In genomic region chr12:33405398-33406026, GRCm38 (mm10) we compare ENCODE assay signal across 17 mouse cellular contexts. TPM values are rescaled to one million over a fixed set of nuclear protein-coding genes. Genes with fewer than 3 reads are reported as not detected.
DNase-seq lines count a peak whose midpoint lies in the region; ATAC-seq and TF ChIP-seq lines count a peak whose summit lies in the region.
"Had no signal": no experiment of that assay in that cellular context is flagged by ENCODE, and none has a peak within 500 bp of the region (broad histone marks: within the 10 kb centered on the region; RNA-seq: fewer than 3 reads in every experiment).

No protein-coding gene starts in this region.

- no peak for TF ChIP-seq CTCF in lung, adult 2 months (IDR thresholded peaks at IDR 0.05; ENCODE audit: insufficient read depth, low read length)

- intact Hi-C loops in heart, postnatal 36 days (cut with DNase I) = no loop called here

- H3K27me3 ChIP-seq in lung, embryonic 16.5 days (ENCODE audit: control insufficient read depth, insufficient read depth, low read depth, low read length) = no peaks in the 10 kb centered on the region
- no peaks in the 10 kb centered on the region for H3K27me3 ChIP-seq in hindbrain, embryonic 12.5 days
- H3K27me3 ChIP-seq: liver, embryonic 13.5 days had no signal

- no peak overlapping the region for H3K4me3 ChIP-seq in lung, embryonic 16.5 days (ENCODE audit: low read length)
- no peak overlapping the region for H3K4me3 ChIP-seq in lung, adult 2 months (replicated peaks; ENCODE audit: extremely low read depth, low read depth, low read length)
- H3K4me3 ChIP-seq in hindbrain, embryonic 12.5 days = no peak overlapping the region
- H3K4me3 ChIP-seq: liver, embryonic 13.5 days; myocyte had no signal

- no peak overlapping the region for H3K4me2 ChIP-seq in lung, embryonic 16.5 days (ENCODE audit: low read depth, low read length)
- H3K4me2 ChIP-seq in hindbrain, embryonic 12.5 days (replicated peaks) = no peak overlapping the region
- H3K4me2 ChIP-seq: liver, embryonic 13.5 days had no signal

- peak overlapping the region; percentile 71 for H3K27ac ChIP-seq in lung, embryonic 16.5 days (ENCODE audit: low read length)
- peak overlapping the region; percentile 72 for H3K27ac ChIP-seq in hindbrain, embryonic 12.5 days
- H3K27ac ChIP-seq: liver, embryonic 13.5 days had no signal

- H3K9me3 ChIP-seq in lung, embryonic 16.5 days (ENCODE audit: control insufficient read depth, low read length) = no peaks in the 10 kb centered on the region
- H3K9me3 ChIP-seq in hindbrain, embryonic 12.5 days (replicated peaks) = no peaks in the 10 kb centered on the region
- H3K9me3 ChIP-seq: liver, embryonic 13.5 days had no signal

- no peak for DNase-seq in lung, adult 2 months
- DNase-seq in retina, postnatal 1 day = peak; percentile 67
- DNase-seq in left cerebral cortex, adult 18-20 months (ENCODE audit: low spot score in 2 of 2) = no peak
- DNase-seq in heart, postnatal 36 days = no peak
- DNase-seq: cerebellum, adult 11 months; embryo, embryonic 11 days; gastrocnemius, postnatal 14 days; kidney, adult 8-10 months; liver, embryonic 13.5 days; right cerebral cortex, postnatal 14 days had no signal

- no peak for TF ChIP-seq POLR2A in lung, adult 2 months (IDR thresholded peaks at IDR 0.05; ENCODE audit: borderline replicate concordance, extremely low read depth, low read depth, low read length)

- H3K9ac ChIP-seq in lung, embryonic 16.5 days (ENCODE audit: low read length) = no peak overlapping the region
- H3K9ac ChIP-seq in hindbrain, embryonic 12.5 days = no peak overlapping the region
- H3K9ac ChIP-seq: liver, embryonic 13.5 days had no signal

- H3K36me3 ChIP-seq in lung, embryonic 16.5 days (ENCODE audit: control insufficient read depth, insufficient read depth, low read length) = no peaks in the 10 kb centered on the region
- no peaks in the 10 kb centered on the region for H3K36me3 ChIP-seq in hindbrain, embryonic 12.5 days
- H3K36me3 ChIP-seq: liver, embryonic 13.5 days had no signal

- 16% methylated on average over 6 of the region's 6 CpGs for WGBS in lung, embryonic 16.5 days
- WGBS in lung, adult 2 months = 26% methylated on average over 6 of the region's 6 CpGs
- WGBS in hindbrain, embryonic 12.5 days = 47% methylated on average over 6 of the region's 6 CpGs

- peaks cover 7% of the 10 kb centered on the region; the same call in 1 of the 2 replicates for H3K4me1 ChIP-seq in lung, embryonic 16.5 days (replicated peaks; ENCODE audit: control insufficient read depth, insufficient read depth, low read length)
- H3K4me1 ChIP-seq in lung, adult 2 months (ENCODE audit: control insufficient read depth, insufficient read depth, low read length) = peaks cover 2% of the 10 kb centered on the region; the same call in 1 of the 2 replicates
- peaks cover 7% of the 10 kb centered on the region for H3K4me1 ChIP-seq in hindbrain, embryonic 12.5 days

- ATAC-seq in lung, embryonic 16.5 days (ENCODE audit: low read depth) = peak; percentile 94
- peak; percentile 80 for ATAC-seq in hindbrain, embryonic 12.5 days (ENCODE audit: low FRiP score)
- peak; percentile 58 for ATAC-seq in megakaryocyte progenitor cell, adult 5-6 weeks (replicated peaks; ENCODE audit: poor library complexity)
- ATAC-seq: activated CD4-positive, CD25-positive, alpha-beta regulatory T cell, adult 4 months had no signal

RNA-seq across cellular contexts. Expression of gene Efcab10, which starts 10.9 kb away (rescaled TPM):
- polyA plus RNA-seq in lung, embryonic 16.5 days (2015; fragmentation: Nextera tagmentation; extraction: Ambion mirVana) = 4.0 and 6.0 TPM in 2 replicates
- polyA plus RNA-seq in lung, adult 2 months (2012; rRNA removed) = 1.6 TPM in 2 replicates
- 3.0 and 3.5 TPM in 2 replicates for polyA plus RNA-seq in hindbrain, embryonic 12.5 days (2016; fragmentation: Nextera tagmentation; extraction: Ambion mirVana)
- total RNA-seq in megakaryocyte progenitor cell, adult 5-6 weeks (2015) = not detected in 2 replicates
- not detected in 2 replicates for total RNA-seq in megakaryocyte progenitor cell, adult 5-6 weeks (2017)
- 1 to 10 TPM; 3.3 to 4.3 TPM for total RNA-seq in left cerebral cortex, adult 18-20 months (2021)
- not detected for total RNA-seq in heart, postnatal 36 days (2021)
- total RNA-seq: gastrocnemius, postnatal 14 days had no signal
- polyA plus RNA-seq: activated CD4-positive, CD25-positive, alpha-beta regulatory T cell, adult 4 months; heart, postnatal 0 days; liver, embryonic 13.5 days; myocyte; stomach, embryonic 14.5 days had no signal

RNA-seq across cellular contexts. Expression of gene Twistnb, which starts 23.9 kb away (rescaled TPM):
- polyA plus RNA-seq in lung, embryonic 16.5 days (2015; fragmentation: Nextera tagmentation; extraction: Ambion mirVana) = 45.5 and 50.9 TPM in 2 replicates
- polyA plus RNA-seq in lung, adult 2 months (2012; rRNA removed) = 22.3 and 42.2 TPM in 2 replicates
- 45.6 and 48.1 TPM in 2 replicates for polyA plus RNA-seq in hindbrain, embryonic 12.5 days (2016; fragmentation: Nextera tagmentation; extraction: Ambion mirVana)
- total RNA-seq in megakaryocyte progenitor cell, adult 5-6 weeks (2015) = 53.5 and 54.5 TPM in 2 replicates
- 55.3 and 61.1 TPM in 2 replicates for total RNA-seq in megakaryocyte progenitor cell, adult 5-6 weeks (2017)
- 10 to 100 TPM; 13.4 TPM for total RNA-seq in left cerebral cortex, adult 18-20 months (2021)
- 1 to 10 TPM; 7.7 to 8.5 TPM for total RNA-seq in heart, postnatal 36 days (2021)

Comparison
In these comparisons a context has a peak if more than half of its experiments do, and no peak if none do; other contexts are left out.
1. RNA of gene Efcab10, which starts 10.9 kb away (total RNA-seq): 3.3 to 4.3 TPM in left cerebral cortex, adult 18-20 months; not detected in megakaryocyte progenitor cell, adult 5-6 weeks and not detected in heart, postnatal 36 days; every median in the first group is over 4 times any median in the second.
2. Peak in every context shown above with its lines, with median percentiles within 50 percentile points of each other: ATAC-seq.